Mouse (Mus musculus): ENCODE data around the gene Axin1. TPM values are rescaled to one million over a fixed set of nuclear protein-coding genes. Genes with fewer than 3 reads are reported as not detected.

The Axin1 gene
- total RNA-seq, 2 experiments from 2014 or later = 22.5 to 25.1 TPM

GRCm38 (mm10) chr17:26231156-26231555 is 92.7 kb downstream of the Axin1 start:
- DNase-seq (ENCODE audit: low spot score in 2 of 2) = no peak
- intact Hi-C loops (cut with DNase I) = no loop called here

- intact Hi-C loops (cut with DNase I) = no loop called here
- no peak for DNase-seq (ENCODE audit: low spot score in 2 of 2)
These were observed 94.4 kb downstream of the Axin1 start for GRCm38 (mm10) chr17:26232863-26233262.

- intact Hi-C loops (cut with DNase I) = no loop called here
These were observed 95.9 kb downstream of the Axin1 start for GRCm38 (mm10) chr17:26234386-26234785.

GRCm38 (mm10) chr17:26235077-26235815 is 96.8 kb downstream of the Axin1 start:
- no peak for DNase-seq (ENCODE audit: low spot score in 2 of 2)
- intact Hi-C loops (cut with DNase I) = no loop called here

More at GRCm38 (mm10) chr17:26234386-26234785, 95.9 kb downstream of the Axin1 start:
- no peak for DNase-seq (ENCODE audit: low spot score in 2 of 2)

- intact Hi-C loops (cut with DNase I) = no loop called here
- DNase-seq (ENCODE audit: low spot score in 2 of 2) = no peak
These were observed 99.2 kb downstream of the Axin1 start for GRCm38 (mm10) chr17:26237667-26238066.

GRCm38 (mm10) chr17:26239551-26239950 is 101.1 kb downstream of the Axin1 start:
- intact Hi-C loops (cut with DNase I) = no loop called here
- DNase-seq (ENCODE audit: low spot score in 2 of 2) = no peak

- intact Hi-C loops (cut with DNase I) = loop anchor here (5.0 kb wide), 1 partner anchor 103 kb away; the partner anchor contains the start of gene Axin1
- DNase-seq (ENCODE audit: low spot score in 2 of 2) = no peak
These were observed 101.8 kb downstream of the Axin1 start for GRCm38 (mm10) chr17:26240120-26240790.

GRCm38 (mm10) chr17:26240990-26241389 is 102.5 kb downstream of the Axin1 start:
- intact Hi-C loops (cut with DNase I) = loop anchor here (5.0 kb wide), 1 partner anchor 104 kb away; the partner anchor contains the start of gene Axin1
- no peak for DNase-seq (ENCODE audit: low spot score in 2 of 2)

GRCm38 (mm10) chr17:26243471-26244100 is 105.1 kb downstream of the Axin1 start:
- DNase-seq (ENCODE audit: low spot score in 2 of 2) = no peak
- intact Hi-C loops (cut with DNase I) = loop anchor here (5.0 kb wide), 1 partner anchor 106 kb away; the partner anchor contains the start of gene Axin1

- DNase-seq (ENCODE audit: low spot score in 2 of 2) = peak; percentile 89
- intact Hi-C loops (cut with DNase I) = loop anchor here (5.0 kb wide), 1 partner anchor 107 kb away; the partner anchor contains the start of gene Axin1
These were observed 105.8 kb downstream of the Axin1 start, which contains the start of gene Fam234a for GRCm38 (mm10) chr17:26244101-26244841. Fam234a (minus strand) TSS chr17:26244242.

Other genes starting within 250 kb of the Axin1 start
- 10 to 100 TPM; 46.1 to 58.0 TPM for gene Rab40c, start 219.0 kb upstream of the Axin1 start, total RNA-seq (2021)
- 100 to 1,000 TPM; 106 to 120 TPM for gene Pigq, start 193.8 kb upstream of the Axin1 start, total RNA-seq (2021)
- gene Nhlrc4, start 193.7 kb upstream of the Axin1 start, total RNA-seq (2021) = under 1 TPM in 1 of 2 experiments, not detected in 1; 0.30 TPM
- gene A930017K11Rik, start 186.1 kb upstream of the Axin1 start, total RNA-seq (2021) = under 1 TPM; 0.41 to 0.59 TPM
- 10 to 100 TPM; 40.8 to 58.4 TPM for gene Capn15, start 152.9 kb upstream of the Axin1 start, total RNA-seq (2021)
- gene Rab11fip3, start 69.1 kb upstream of the Axin1 start, total RNA-seq (2021) = 100 to 1,000 TPM in 1 of 2 experiments, 10 to 100 TPM in 1; 98.8 to 117 TPM
- 10 to 100 TPM; 27.3 to 32.1 TPM for gene Decr2, start 48.4 kb upstream of the Axin1 start, total RNA-seq (2021)
- gene Nme4, start 43.1 kb upstream of the Axin1 start, total RNA-seq (2021) = 1 to 10 TPM; 3.5 to 4.4 TPM
- 10 to 100 TPM; 13.9 to 14.0 TPM for gene Tmem8, start 25.4 kb upstream of the Axin1 start, total RNA-seq (2021)
- 10 to 100 TPM; 60.5 to 70.3 TPM for gene Mrpl28, start 15.2 kb upstream of the Axin1 start, total RNA-seq (2021)
- gene Pdia2, start 60.4 kb downstream of the Axin1 start, total RNA-seq (2021) = under 1 TPM; 0.30 to 0.45 TPM
- 10 to 100 TPM; 35.7 to 54.1 TPM for gene Rgs11, start 64.3 kb downstream of the Axin1 start, total RNA-seq (2021)
- 100 to 1,000 TPM in 1 of 2 experiments, 10 to 100 TPM in 1; 94.2 to 130 TPM for gene Arhgdig, start 69.1 kb downstream of the Axin1 start, total RNA-seq (2021)
- gene Fam234a, start 105.6 kb downstream of the Axin1 start, total RNA-seq (2021) = 10 to 100 TPM; 17.9 to 18.3 TPM
- 10 to 100 TPM; 64.0 to 86.2 TPM for gene Luc7l, start 114.2 kb downstream of the Axin1 start, total RNA-seq (2021)